Mouse (Mus musculus) CD4-positive, CD25-positive, alpha-beta regulatory T cell, adult 4 months (primary cell): ENCODE measurements at regions not wholly inside any gene's neighbourhood (a gene's known extent, or its start where the extent isn't known, plus 50 kb on each side); places are given as distances from the start of the nearest gene placed in this dataset.

Experiments
- ATAC-seq: one replicate; pipeline ENCODE4 v1.8.0; 2017

GRCm38 (mm10) chr13:19523686-19524085, 96.0 kb downstream of the Epdr1 start:
- ATAC-seq = no peak

- ATAC-seq = no peak
These were observed 101.6 kb downstream of the Epdr1 start for GRCm38 (mm10) chr13:19517938-19518777.

- ATAC-seq = no peak
These were observed 104.7 kb downstream of the Epdr1 start for GRCm38 (mm10) chr13:19514844-19515555.

- no peak for ATAC-seq
These were observed 110.9 kb upstream of the Stard3nl start for GRCm38 (mm10) chr13:19506543-19506942.

- ATAC-seq = no peak
These were observed 108.6 kb upstream of the Stard3nl start for GRCm38 (mm10) chr13:19504241-19504640.

GRCm38 (mm10) chr13:19482198-19482597, 86.6 kb upstream of the Stard3nl start:
- ATAC-seq = no peak

- peak; percentile 89 for ATAC-seq
These were observed 78.4 kb upstream of the Stard3nl start for GRCm38 (mm10) chr13:19474041-19474440.

GRCm38 (mm10) chr13:19470729-19471128, 75.1 kb upstream of the Stard3nl start:
- no peak for ATAC-seq

GRCm38 (mm10) chr13:19466722-19467384, 71.3 kb upstream of the Stard3nl start:
- ATAC-seq = no peak

- ATAC-seq = no peak
These were observed 67.4 kb upstream of the Stard3nl start for GRCm38 (mm10) chr13:19462966-19463365.

- ATAC-seq = no peak
These were observed 53.8 kb upstream of the Stard3nl start for GRCm38 (mm10) chr13:19449387-19449786.
